Mouse (Mus musculus) cerebellum, adult (tissue): ENCODE results near the gene Osbpl11.
A peak's percentile ranks its signal among the peaks of the same experiment; 100 is the strongest.
"Not testable (repeated sequence)": the region's sequence is repeated elsewhere in the genome, so short reads cannot be mapped to it uniquely, and the experiment has no call there.

Source experiments
- ATAC-seq: cut with Nextera tagmentation; 2 replicates; pipeline ENCODE4 v1.9.2; 2017; ENCODE audit warnings: mild to moderate bottlenecking, moderate library complexity, mixed read lengths; ENCODE audit not compliant: insufficient number of reproducible peaks, low FRiP score, low TSS enrichment

The Osbpl11 gene

GRCm38 (mm10) chr16:33176831-33177230, 8.0 kb upstream of the Osbpl11 start:
- not testable (repeated sequence) for ATAC-seq

GRCm38 (mm10) chr16:33177722-33178121, 7.1 kb upstream of the Osbpl11 start:
- ATAC-seq, result no peak

- ATAC-seq, result no peak
Measured at GRCm38 (mm10) chr16:33178278-33179074, 6.4 kb upstream of the Osbpl11 start.

GRCm38 (mm10) chr16:33179222-33179621, 5.6 kb upstream of the Osbpl11 start:
- not testable (repeated sequence) for ATAC-seq

- no peak for ATAC-seq
Measured at GRCm38 (mm10) chr16:33179911-33180310, 5.0 kb upstream of the Osbpl11 start.

- ATAC-seq, result no peak
Measured at GRCm38 (mm10) chr16:33180793-33181192, 4.1 kb upstream of the Osbpl11 start.

GRCm38 (mm10) chr16:33185261-33186046, 583 bp downstream of the Osbpl11 start:
- ATAC-seq, result peak; percentile 42

GRCm38 (mm10) chr16:33186134-33186533, 1.3 kb downstream of the Osbpl11 start:
- ATAC-seq, result no peak

- ATAC-seq, result no peak
Measured at GRCm38 (mm10) chr16:33188076-33188475, 3.2 kb downstream of the Osbpl11 start.

- no peak for ATAC-seq
Measured at GRCm38 (mm10) chr16:33191671-33192091, 6.8 kb downstream of the Osbpl11 start.

- no peak for ATAC-seq
Measured at GRCm38 (mm10) chr16:33192280-33192679, 7.4 kb downstream of the Osbpl11 start.

- ATAC-seq, result no peak
Measured at GRCm38 (mm10) chr16:33193649-33194048, 8.8 kb downstream of the Osbpl11 start.

GRCm38 (mm10) chr16:33195686-33196313, 10.9 kb downstream of the Osbpl11 start:
- no peak for ATAC-seq

GRCm38 (mm10) chr16:33196578-33196977, 11.7 kb downstream of the Osbpl11 start:
- no peak for ATAC-seq

- no peak for ATAC-seq
Measured at GRCm38 (mm10) chr16:33200589-33200988, 15.7 kb downstream of the Osbpl11 start.

- no peak for ATAC-seq
Measured at GRCm38 (mm10) chr16:33210812-33211211, 25.9 kb downstream of the Osbpl11 start.

- no peak for ATAC-seq
Measured at GRCm38 (mm10) chr16:33216313-33217003, 31.6 kb downstream of the Osbpl11 start.

- ATAC-seq, result not testable (repeated sequence)
Measured at GRCm38 (mm10) chr16:33217553-33218085, 32.7 kb downstream of the Osbpl11 start.

GRCm38 (mm10) chr16:33222482-33222881, 37.6 kb downstream of the Osbpl11 start:
- no peak for ATAC-seq

GRCm38 (mm10) chr16:33224381-33224780, 39.5 kb downstream of the Osbpl11 start:
- ATAC-seq, result no peak
